Mouse (Mus musculus): ENCODE results near the gene Ipo11. TPM values are rescaled to one million over a fixed set of nuclear protein-coding genes. Genes with fewer than 3 reads are reported as not detected.
"Not testable (repeated sequence)": the region's sequence is repeated elsewhere in the genome, so short reads cannot be mapped to it uniquely, and the experiment has no call there.

Gene Ipo11
- total RNA-seq (2022): 10 to 100 TPM; 15.1 to 19.8 (median 15.9) TPM

- DNase-seq (ENCODE audit: low spot score in 2 of 2): peak; percentile 66 to 76
These were observed at the start of gene Ipo11 for GRCm38 (mm10) chr13:106936256-106937137. Gene Ipo11, minus strand, starts transcription at chr13:106936958.

- no peak for DNase-seq (ENCODE audit: low spot score in 2 of 2)
These were observed 24.7 kb upstream of the Ipo11 start for GRCm38 (mm10) chr13:106961496-106961895.

GRCm38 (mm10) chr13:106960557-106960956 is 23.8 kb upstream of the Ipo11 start:
- DNase-seq (ENCODE audit: low spot score in 2 of 2): no peak

GRCm38 (mm10) chr13:106958286-106958685 is 21.5 kb upstream of the Ipo11 start:
- DNase-seq (ENCODE audit: low spot score in 2 of 2): no peak

GRCm38 (mm10) chr13:106957554-106957953 is 20.8 kb upstream of the Ipo11 start:
- no peak for DNase-seq (ENCODE audit: low spot score in 2 of 2)

GRCm38 (mm10) chr13:106954880-106955279 is 18.1 kb upstream of the Ipo11 start:
- DNase-seq (ENCODE audit: low spot score in 2 of 2): no peak

- DNase-seq (ENCODE audit: low spot score in 2 of 2): no peak
These were observed 10.8 kb upstream of the Ipo11 start for GRCm38 (mm10) chr13:106947583-106947982.

- DNase-seq (ENCODE audit: low spot score in 2 of 2): peak; percentile 89 to 92
These were observed 10.1 kb upstream of the Ipo11 start, which contains the start of gene Dimt1 for GRCm38 (mm10) chr13:106946594-106947540. Gene Dimt1, plus strand, starts transcription at chr13:106947127.

- DNase-seq (ENCODE audit: low spot score in 2 of 2): no peak
These were observed 8.8 kb upstream of the Ipo11 start for GRCm38 (mm10) chr13:106945518-106945917.

- no peak for DNase-seq (ENCODE audit: low spot score in 2 of 2)
These were observed 6.0 kb upstream of the Ipo11 start for GRCm38 (mm10) chr13:106942721-106943120.

- DNase-seq (ENCODE audit: low spot score in 2 of 2): no peak
These were observed 4.6 kb upstream of the Ipo11 start for GRCm38 (mm10) chr13:106941211-106941976.

GRCm38 (mm10) chr13:106937138-106937472 is 347 bp upstream of the Ipo11 start:
- DNase-seq (ENCODE audit: low spot score in 2 of 2): no peak

GRCm38 (mm10) chr13:106935871-106936255 is 895 bp downstream of the Ipo11 start:
- DNase-seq (ENCODE audit: low spot score in 2 of 2): no peak

GRCm38 (mm10) chr13:106929201-106929600 is 7.6 kb downstream of the Ipo11 start:
- no peak for DNase-seq (ENCODE audit: low spot score in 2 of 2)

- no peak for DNase-seq (ENCODE audit: low spot score in 2 of 2)
These were observed 8.5 kb downstream of the Ipo11 start for GRCm38 (mm10) chr13:106928296-106928695.

GRCm38 (mm10) chr13:106925921-106926320 is 10.8 kb downstream of the Ipo11 start:
- DNase-seq (ENCODE audit: low spot score in 2 of 2): not testable (repeated sequence)

GRCm38 (mm10) chr13:106918322-106919050 is 18.3 kb downstream of the Ipo11 start:
- no peak for DNase-seq (ENCODE audit: low spot score in 2 of 2)

- DNase-seq (ENCODE audit: low spot score in 2 of 2): no peak
These were observed 23.5 kb downstream of the Ipo11 start for GRCm38 (mm10) chr13:106913125-106913736.

- DNase-seq (ENCODE audit: low spot score in 2 of 2): no peak
These were observed 26.7 kb downstream of the Ipo11 start for GRCm38 (mm10) chr13:106910096-106910495.

GRCm38 (mm10) chr13:106907273-106907672 is 29.5 kb downstream of the Ipo11 start:
- no peak for DNase-seq (ENCODE audit: low spot score in 2 of 2)

Data from gastrocnemius, adult 8-10 months (tissue).